In genomic region chr5:36890794-36891193, GRCm38 (mm10) we compare ENCODE assay signal across 10 mouse cellular contexts. TPM values are rescaled to one million over a fixed set of nuclear protein-coding genes. Genes with fewer than 3 reads are reported as not detected.
DNase-seq lines count a peak whose midpoint lies in the region; ATAC-seq lines count a peak whose summit lies in the region.
"Had no signal": no experiment of that assay in that cellular context is flagged by ENCODE, and none has a peak within 500 bp of the region (broad histone marks: within the 10 kb centered on the region; RNA-seq: fewer than 3 reads in every experiment).

No protein-coding gene starts in this region.

- ATAC-seq in embryonic facial prominence, embryonic 11.5 days (replicated peaks; ENCODE audit: insufficient number of reproducible peaks, low FRiP score, low TSS enrichment, low read depth): peak; percentile 10; the same call in 1 of the 2 replicates
- ATAC-seq in hindbrain, embryonic 15.5 days (ENCODE audit: low FRiP score, low read depth): no peak
- ATAC-seq in midbrain, embryonic 12.5 days (ENCODE audit: low FRiP score, low read depth): peak; percentile 39; the same call in 1 of the 2 replicates
- no peak for ATAC-seq in megakaryocyte progenitor cell, adult 5-6 weeks (replicated peaks; ENCODE audit: poor library complexity)

- no peaks in the 10 kb centered on the region for H3K9me3 ChIP-seq in embryonic facial prominence, embryonic 11.5 days (replicated peaks; ENCODE audit: control insufficient read depth, low read length)
- no peaks in the 10 kb centered on the region for H3K9me3 ChIP-seq in hindbrain, embryonic 15.5 days
- no peaks in the 10 kb centered on the region for H3K9me3 ChIP-seq in midbrain, embryonic 12.5 days

- H3K4me1 ChIP-seq in embryonic facial prominence, embryonic 11.5 days (ENCODE audit: control insufficient read depth, insufficient read depth, low read length): no peaks in the 10 kb centered on the region
- H3K4me1 ChIP-seq in hindbrain, embryonic 15.5 days (replicated peaks): peaks cover 58% of the 10 kb centered on the region
- H3K4me1 ChIP-seq in midbrain, embryonic 12.5 days: peaks cover 15% of the 10 kb centered on the region

- H3K4me3 ChIP-seq in embryonic facial prominence, embryonic 11.5 days (ENCODE audit: low read depth, low read length): no peak overlapping the region
- H3K4me3 ChIP-seq in hindbrain, embryonic 15.5 days: no peak overlapping the region
- no peak overlapping the region for H3K4me3 ChIP-seq in midbrain, embryonic 12.5 days

- no peak overlapping the region for H3K4me2 ChIP-seq in embryonic facial prominence, embryonic 11.5 days (ENCODE audit: low read depth, low read length)
- 0 out of 2 replicates have a peak overlapping the region, but pooled peaks have one; percentile 8 for H3K4me2 ChIP-seq in hindbrain, embryonic 15.5 days
- H3K4me2 ChIP-seq in midbrain, embryonic 12.5 days (replicated peaks): no peak overlapping the region

- DNase-seq in ES-CJ7 (ENCODE audit: low read depth, low spot score): peak; percentile 25
- DNase-seq in embryonic facial prominence, embryonic 11.5 days (ENCODE audit: low spot score): peak; percentile 3
- DNase-seq in Muller cell, postnatal 12 days (ENCODE audit: inconsistent ontology term): no peak
- DNase-seq in heart, postnatal 10 days: no peak
- DNase-seq in adrenal gland, adult 8-10 months: no peak
- DNase-seq: heart, adult 11 months had no signal

- H3K9ac ChIP-seq in embryonic facial prominence, embryonic 11.5 days (replicated peaks; ENCODE audit: low read length): no peak overlapping the region
- no peak overlapping the region for H3K9ac ChIP-seq in hindbrain, embryonic 15.5 days
- no peak overlapping the region for H3K9ac ChIP-seq in midbrain, embryonic 12.5 days (replicated peaks)

- intact Hi-C loops in heart, postnatal 10 days (cut with DNase I): no loop called here

- WGBS in embryonic facial prominence, embryonic 11.5 days: 47% methylated on average over 9 of the region's 9 CpGs
- WGBS in hindbrain, embryonic 15.5 days: 18% methylated on average over 9 of the region's 9 CpGs
- WGBS in midbrain, embryonic 12.5 days: 32% methylated on average over 9 of the region's 9 CpGs

- no peak overlapping the region for H3K27ac ChIP-seq in embryonic facial prominence, embryonic 11.5 days (replicated peaks; ENCODE audit: low read depth, low read length)
- peak overlapping the region; percentile 52; the same call in 1 of the 2 replicates for H3K27ac ChIP-seq in hindbrain, embryonic 15.5 days (replicated peaks)
- no peak overlapping the region for H3K27ac ChIP-seq in midbrain, embryonic 12.5 days (replicated peaks)
- H3K27ac ChIP-seq: macrophage had no signal

- no peaks in the 10 kb centered on the region; the same call in 1 of the 2 replicates for H3K27me3 ChIP-seq in embryonic facial prominence, embryonic 11.5 days (ENCODE audit: control insufficient read depth, insufficient read depth, low read length)
- H3K27me3 ChIP-seq in hindbrain, embryonic 15.5 days: no peaks in the 10 kb centered on the region
- no peaks in the 10 kb centered on the region for H3K27me3 ChIP-seq in midbrain, embryonic 12.5 days

- no peaks in the 10 kb centered on the region for H3K36me3 ChIP-seq in embryonic facial prominence, embryonic 11.5 days (replicated peaks; ENCODE audit: control insufficient read depth, insufficient read depth, low read depth, low read length)
- no peaks in the 10 kb centered on the region for H3K36me3 ChIP-seq in hindbrain, embryonic 15.5 days
- H3K36me3 ChIP-seq in midbrain, embryonic 12.5 days: no peaks in the 10 kb centered on the region

RNA-seq across cellular contexts. Expression of gene Ppp2r2c, which starts 22.5 kb away (rescaled TPM):
- 1.2 and 1.4 TPM in 2 replicates for polyA plus RNA-seq in embryonic facial prominence, embryonic 11.5 days (2014; fragmentation: Nextera tagmentation; extraction: Ambion mirVana)
- 63.0 and 72.5 TPM in 2 replicates for polyA plus RNA-seq in hindbrain, embryonic 15.5 days (2015; fragmentation: Nextera tagmentation; extraction: Ambion mirVana)
- 3.2 and 3.3 TPM in 2 replicates for polyA plus RNA-seq in midbrain, embryonic 12.5 days (2016; fragmentation: Nextera tagmentation; extraction: Ambion mirVana)
- total RNA-seq in heart, postnatal 10 days (2021): under 1 TPM; 0.19 to 0.25 TPM
- total RNA-seq in megakaryocyte progenitor cell, adult 5-6 weeks (2015): not detected in 2 replicates
- not detected in 2 replicates for total RNA-seq in megakaryocyte progenitor cell, adult 5-6 weeks (2017)
- 1 to 10 TPM; 5.3 to 9.0 (median 7.2) TPM for total RNA-seq in adrenal gland, adult 8-10 months (2022)
- polyA plus RNA-seq: macrophage had no signal

Comparison
In these comparisons a context has a peak if more than half of its experiments do, and no peak if none do; other contexts are left out.
1. DNase-seq: peak in ES-CJ7 (single experiment) and embryonic facial prominence, embryonic 11.5 days (single experiment); none in Muller cell, postnatal 12 days (single experiment), heart, postnatal 10 days (0 of 2) and adrenal gland, adult 8-10 months (single experiment).
2. ATAC-seq: peak in embryonic facial prominence, embryonic 11.5 days (single experiment) and midbrain, embryonic 12.5 days (single experiment); none in hindbrain, embryonic 15.5 days (single experiment) and megakaryocyte progenitor cell, adult 5-6 weeks (single experiment).
3. RNA of gene Ppp2r2c, which starts 22.5 kb away (total RNA-seq): 5.3 to 9.0 TPM in adrenal gland, adult 8-10 months; 0.19 to 0.25 TPM in heart, postnatal 10 days and not detected in megakaryocyte progenitor cell, adult 5-6 weeks; every median in the first group is over 4 times any median in the second.